Mouse (Mus musculus) urinary bladder, postnatal 25 days (tissue): ENCODE results near the gene B4galt4.
A peak's percentile ranks its signal among the peaks of the same experiment; 100 is the strongest.
"Not testable (repeated sequence)": the region's sequence is repeated elsewhere in the genome, so short reads cannot be mapped to it uniquely, and the experiment has no call there.

ENCODE experiments used
- DNase-seq: peaks from one replicate; pipeline ENCODE4 v3.0.0; 2022; ENCODE audit warnings: low spot score

The B4galt4 gene

DNA sequence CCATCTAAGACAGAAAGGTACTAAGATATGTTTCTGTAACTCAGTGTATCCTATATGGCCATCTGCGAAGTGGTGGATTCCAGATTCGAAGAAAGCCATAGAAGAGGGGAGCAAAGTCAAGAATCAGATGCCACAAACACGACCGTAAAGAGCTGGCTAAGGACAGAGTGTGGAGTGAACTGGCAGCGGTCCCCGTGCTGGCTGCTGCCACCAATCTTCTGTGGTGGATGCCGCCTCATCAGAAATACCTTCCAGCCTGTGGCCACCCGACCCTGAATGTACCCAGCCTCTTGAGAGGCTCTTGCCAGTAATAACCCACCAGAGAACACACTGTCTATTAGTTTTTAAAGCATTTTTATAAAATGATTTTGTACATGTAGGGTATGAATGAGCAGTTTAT lies 26.3 kb downstream of the B4galt4 start:
- no peak for DNase-seq

DNA sequence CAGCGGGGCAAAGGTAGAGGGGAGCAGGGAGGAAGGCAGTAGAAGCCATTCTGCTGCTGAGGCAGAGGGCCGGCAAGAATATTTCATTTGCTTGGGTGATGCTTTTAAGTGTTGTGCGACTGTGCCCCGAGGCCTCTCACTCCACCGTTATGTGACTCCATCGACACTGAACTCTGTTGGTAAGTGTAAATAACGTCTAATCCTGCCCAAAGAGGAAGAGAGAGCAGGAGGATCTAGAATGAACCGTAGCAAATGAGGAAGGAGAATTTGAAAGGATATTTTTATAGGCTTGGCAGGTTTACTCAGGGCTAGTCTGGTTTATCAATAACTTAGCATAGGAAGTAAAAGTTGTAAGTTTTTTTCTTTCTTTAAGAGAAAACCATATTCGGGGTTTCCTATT lies 27.5 kb downstream of the B4galt4 start:
- DNase-seq, result no peak

DNA sequence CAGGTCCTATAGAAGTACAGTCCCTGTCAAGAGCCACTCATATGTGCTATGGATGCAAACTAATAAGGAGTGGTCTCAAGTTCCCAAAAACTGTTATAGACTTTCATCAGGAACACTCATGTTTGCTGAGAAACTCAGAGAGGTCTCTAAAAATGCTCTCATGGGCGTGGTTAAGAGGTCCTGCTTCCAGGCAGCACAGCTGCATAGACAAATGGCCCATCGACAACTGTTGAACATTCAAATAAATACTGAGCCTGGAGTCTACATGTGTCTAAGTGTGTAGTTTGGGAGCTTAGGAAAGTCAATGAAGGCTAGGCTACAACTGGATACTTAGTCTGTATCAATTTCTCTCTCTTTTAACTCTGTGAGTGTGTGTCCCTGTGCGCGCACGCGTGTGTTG lies 29.1 kb downstream of the B4galt4 start:
- no peak for DNase-seq

DNA sequence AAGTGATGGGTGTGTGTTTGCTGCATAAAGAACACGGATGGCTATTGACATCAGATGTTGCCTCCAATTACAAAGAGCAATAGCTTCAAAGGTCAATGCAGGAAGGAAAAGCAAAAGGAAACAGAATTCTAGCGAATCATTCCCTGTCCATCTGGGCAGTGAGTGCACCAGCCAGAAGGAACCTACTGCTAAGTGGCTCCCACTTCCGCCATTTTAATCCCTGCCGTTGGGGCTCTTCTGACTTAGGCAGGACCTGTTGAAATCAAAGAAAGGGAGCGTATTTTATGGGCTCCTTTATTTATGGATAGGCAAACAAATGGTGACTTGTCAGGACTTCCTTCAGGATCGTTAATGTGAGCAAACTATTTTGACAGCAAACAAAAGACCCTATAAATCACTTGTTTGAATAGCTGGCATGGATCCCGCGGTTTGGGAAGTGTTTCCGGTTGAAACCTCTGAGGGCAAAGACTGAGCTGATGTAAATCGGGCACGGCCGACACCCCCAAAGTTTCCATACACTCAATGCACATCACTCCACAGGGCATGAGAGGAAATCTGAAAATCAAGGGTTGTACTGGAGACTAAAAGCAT lies 30.9 kb downstream of the B4galt4 start:
- DNase-seq, result peak; percentile 35

DNA sequence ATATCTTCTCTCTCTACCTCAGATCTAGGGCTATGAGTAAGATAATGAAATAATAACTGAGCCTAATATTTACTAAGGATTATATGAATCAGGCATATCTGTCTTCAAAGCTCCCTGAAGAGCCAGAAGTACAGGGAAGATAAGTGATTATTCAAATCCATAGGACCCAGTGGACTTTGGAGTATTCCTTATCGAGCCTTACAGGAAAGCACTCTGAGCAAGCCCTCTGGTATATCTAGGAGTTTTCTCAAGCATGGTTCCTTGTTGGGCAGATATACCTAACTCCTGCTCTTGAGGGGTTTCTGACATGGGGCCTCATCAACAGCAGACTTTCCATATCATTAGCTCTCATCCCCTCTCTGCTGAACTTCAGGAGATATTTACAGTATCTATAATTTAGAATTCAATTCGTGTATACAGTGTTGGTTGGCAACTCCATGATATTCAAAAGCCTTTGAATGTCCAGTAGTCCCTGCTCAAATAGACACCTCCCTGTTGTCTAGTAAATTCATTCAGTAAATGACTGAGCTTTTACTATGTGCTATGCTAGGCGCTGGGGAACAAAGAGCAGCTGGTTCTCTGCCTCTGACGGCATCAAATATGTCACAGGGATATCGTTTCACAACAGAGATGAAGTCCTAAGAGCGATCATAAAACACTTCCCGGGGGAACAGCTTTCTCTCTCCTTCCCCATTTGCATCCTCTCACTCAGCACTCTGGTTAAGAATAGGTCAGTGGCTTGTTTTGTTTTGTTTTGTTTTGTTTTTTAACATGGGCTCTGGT lies 33.1 kb downstream of the B4galt4 start:
- no peak for DNase-seq

DNA sequence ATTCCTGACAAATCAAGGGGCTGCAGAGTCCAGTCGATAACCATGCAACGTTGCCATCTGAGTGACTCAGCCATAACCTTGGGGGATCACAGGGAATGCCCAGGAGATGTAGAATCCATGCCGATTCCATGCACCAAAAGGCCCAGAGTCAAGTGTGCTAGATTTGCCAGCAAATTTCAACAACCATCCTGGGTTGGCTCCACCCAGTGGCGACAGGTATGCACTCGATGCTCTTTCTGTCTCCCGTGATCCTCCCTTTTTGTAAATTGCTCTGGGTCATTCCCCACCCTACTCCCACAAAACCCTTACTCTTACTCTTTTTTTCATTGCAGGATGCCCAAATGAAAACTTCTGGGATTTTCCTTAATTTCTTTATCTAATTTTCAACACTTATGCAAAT lies 34.3 kb downstream of the B4galt4 start:
- DNase-seq, result no peak

DNA sequence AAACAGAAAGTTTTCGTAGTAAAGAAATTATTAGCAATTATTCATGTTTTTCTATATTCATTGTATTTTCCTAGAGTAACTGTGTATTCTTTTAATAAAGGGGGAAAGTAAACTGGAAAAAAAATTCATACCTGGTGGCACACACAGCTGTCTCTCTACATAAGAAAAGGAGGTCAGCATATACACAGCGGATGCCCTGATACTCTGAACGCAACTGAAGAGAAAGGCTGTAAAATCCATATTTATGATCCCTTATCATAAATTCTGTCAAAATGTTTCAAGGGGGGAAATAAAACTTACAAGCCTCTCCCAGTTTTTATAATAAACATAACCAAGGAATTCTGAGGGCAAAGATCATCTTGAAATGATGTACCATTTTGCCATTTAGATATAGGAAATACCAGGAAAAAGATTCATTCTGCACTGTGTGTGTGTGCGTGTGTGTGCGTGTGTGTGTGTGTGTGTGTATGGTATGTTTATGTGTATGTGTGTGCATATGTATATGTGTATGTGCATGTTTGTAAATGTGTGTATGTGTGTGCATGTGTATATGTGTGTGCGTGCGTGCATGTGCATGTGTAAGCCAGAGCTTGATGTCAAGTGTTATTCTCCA lies 39.0 kb downstream of the B4galt4 start:
- no peak for DNase-seq

DNA sequence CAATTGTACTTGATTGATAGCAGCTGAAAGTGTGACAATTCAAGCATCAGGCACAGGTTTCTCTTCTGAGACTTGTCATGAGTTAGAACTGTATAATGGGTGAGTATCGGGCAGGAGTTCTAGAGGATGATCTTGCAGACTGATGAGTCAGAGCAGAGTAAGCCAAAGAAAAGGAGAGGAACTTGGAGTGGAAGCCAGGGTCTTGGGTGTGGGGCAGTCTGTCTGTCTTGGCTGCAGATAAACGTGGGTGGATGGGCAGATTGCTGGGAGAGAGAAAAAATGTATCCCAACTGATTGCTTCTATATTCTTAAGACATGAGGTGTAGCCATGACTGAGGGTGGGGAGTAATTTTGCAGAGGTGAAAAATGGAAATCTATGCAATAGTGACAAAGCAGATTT lies 39.9 kb downstream of the B4galt4 start:
- DNase-seq, result no peak

DNA sequence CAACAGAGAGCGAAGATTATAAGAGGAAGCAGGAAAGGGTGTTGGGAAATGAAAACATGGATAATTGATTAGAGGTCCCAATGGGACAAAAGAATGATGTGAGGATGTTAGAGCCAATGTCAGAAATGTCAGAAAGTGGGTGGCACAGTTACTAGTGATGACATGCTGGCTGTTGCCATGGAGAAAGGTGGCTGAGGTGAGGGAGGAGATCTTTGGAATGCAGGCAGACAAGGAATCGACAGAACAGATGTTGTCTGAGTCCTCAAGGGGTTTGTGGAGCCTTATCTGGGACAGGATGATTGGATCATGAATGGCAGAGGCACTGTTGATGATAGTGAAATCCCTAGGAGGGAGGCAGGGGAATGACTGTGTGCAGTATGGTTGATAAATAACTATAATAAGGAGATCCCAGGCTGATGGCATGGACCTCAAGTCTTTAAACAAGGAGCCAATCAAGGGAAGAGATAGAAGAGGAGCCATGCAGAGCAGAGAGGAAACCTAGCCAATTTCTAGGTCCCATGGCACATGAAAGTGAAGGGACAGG lies 40.5 kb downstream of the B4galt4 start:
- no peak for DNase-seq

DNA sequence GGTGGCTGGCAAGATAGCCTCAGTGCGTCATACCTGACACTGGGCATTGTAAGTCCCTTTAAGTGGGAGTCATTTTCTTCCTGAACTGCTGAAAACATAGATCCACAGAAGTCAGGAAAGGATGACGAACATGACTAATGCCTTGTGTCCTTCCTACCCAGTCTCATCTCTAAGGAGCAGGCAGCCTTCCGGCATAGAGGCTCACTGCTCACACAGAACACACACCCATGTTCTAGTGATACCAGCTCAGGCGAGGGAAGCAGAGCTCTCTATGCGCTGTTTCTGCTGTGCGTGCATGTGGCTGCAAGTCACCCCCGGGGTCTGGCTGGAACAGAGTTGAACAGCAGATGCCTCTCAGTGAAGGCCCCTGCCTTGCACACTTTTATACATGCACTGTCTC lies 43.2 kb downstream of the B4galt4 start:
- DNase-seq, result no peak

DNA sequence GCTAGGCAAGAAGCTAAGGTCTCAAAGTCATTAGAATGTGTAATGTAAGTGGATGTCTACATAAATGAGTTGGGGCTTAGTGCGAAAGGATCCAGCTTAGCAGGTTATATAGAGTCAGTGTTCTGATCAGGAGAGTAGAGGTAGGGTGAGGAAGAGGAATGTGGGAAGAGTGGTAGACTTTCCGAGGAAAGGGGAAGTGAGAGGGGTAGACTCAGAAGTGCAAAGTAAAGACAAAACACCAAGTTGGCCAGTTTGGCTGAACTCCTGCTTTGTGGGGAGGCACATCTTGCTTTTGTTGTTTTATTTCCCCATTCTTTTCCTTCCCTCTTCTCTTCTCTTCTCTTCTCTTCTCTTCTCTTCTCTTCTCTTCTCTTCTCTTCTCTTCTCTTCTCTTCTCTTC lies 47.0 kb downstream of the B4galt4 start:
- no peak for DNase-seq

DNA sequence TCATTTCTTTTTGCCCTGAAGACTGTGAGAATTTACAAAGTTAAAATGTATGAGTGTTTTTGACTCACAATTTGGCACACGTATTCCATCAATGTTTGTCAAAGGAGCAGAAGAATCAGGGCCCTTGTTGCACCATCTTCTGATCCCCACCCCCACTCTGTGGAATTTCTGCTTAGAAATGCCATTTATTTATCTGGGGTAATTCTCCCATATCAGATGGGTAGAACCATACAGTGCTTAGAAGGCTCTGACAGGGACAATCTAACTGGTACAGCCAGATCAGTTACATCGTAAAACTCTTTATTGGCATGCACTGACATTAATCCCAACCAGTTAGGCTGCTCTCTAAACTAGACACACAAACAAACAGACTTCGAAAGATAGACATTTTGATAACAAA lies 47.9 kb downstream of the B4galt4 start:
- no peak for DNase-seq

DNA sequence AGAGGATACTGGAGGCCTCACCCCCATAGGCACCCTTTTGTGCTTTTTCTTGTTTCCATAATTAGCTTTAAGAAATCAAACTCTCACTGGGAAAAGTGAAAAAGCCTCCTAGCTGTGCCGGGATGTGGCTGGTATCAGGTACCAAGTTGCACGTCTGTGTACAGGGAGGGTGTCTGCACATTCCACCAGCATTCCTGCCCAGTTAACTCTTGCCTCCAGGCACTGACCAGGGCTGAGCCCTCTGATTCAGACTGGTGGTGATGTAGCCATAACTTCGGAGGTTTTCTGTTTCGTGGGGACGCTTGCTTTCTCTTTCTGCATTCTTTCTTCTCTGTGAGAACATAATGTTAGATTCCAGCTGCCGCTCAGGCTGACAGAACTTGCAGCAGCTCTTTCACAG lies 51.1 kb downstream of the B4galt4 start:
- DNase-seq, result no peak

DNA sequence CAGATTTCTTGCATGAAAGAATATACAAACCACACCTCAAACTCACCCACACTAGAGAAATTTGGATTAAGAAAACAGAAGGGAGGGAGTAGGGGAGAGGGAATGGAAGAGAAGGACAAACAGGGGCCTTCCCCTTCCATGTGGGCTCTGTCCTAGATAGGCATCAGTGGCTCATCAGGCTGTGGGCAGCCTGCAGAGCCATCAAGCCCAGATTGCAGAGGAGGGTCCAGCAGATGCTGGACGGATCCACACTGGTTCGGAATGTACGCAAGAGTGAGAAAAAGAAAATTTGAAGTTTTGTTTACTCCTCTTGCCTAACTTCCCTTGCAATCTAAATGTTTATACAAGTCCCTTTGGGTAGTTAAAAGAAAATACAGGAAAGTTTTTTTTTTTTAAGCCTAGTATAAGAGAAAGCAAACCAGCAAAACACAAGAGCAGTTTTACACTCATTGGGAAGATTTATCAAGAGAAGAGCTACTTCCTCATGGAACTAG lies 56.9 kb downstream of the B4galt4 start:
- DNase-seq, result no peak

DNA sequence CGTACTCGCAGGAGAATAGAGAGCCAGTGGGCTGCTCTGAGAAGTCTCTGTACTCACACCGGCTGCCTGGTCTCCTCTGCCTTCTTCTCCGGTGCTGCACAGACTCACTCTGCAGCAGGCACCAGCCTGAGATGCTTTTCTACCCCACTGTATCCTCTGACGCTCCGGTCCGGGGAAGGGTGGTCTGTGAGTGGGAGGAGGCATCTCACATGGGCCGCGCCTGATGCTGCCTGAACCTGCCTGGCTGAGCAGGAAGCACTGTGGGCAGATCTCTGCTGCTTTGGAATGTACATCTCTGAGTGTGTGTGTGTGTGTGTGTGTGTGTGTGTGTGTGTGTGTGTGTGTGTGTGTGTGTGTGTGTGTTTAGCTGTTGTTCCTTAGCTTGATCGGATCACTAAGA lies 58.0 kb downstream of the B4galt4 start, which contains the start of gene Upk1b:
Gene Upk1b, minus strand, starts transcription at position 238 of the 400 bp plus-strand sequence.
- DNase-seq, result peak; percentile 57

DNA sequence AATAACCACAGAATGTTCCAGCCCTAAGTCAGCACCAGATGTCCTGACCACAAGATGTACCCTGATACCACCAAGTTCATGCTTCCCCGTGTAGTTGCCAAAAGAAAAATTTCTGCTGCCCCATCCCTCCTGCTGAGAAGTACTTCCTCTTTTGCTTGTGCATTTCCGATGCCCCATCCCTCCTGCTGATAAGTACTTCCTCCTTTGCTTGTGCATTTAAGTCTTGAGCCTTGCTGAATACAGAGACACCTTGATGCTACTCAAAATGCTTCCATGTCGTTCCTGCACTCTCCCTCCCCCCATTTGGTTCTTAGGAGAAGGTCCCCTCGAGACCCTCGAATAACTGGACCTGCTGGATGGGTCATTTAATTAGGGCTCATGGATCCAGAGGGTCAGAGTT lies 65.7 kb downstream of the B4galt4 start:
- not testable (repeated sequence) for DNase-seq

DNA sequence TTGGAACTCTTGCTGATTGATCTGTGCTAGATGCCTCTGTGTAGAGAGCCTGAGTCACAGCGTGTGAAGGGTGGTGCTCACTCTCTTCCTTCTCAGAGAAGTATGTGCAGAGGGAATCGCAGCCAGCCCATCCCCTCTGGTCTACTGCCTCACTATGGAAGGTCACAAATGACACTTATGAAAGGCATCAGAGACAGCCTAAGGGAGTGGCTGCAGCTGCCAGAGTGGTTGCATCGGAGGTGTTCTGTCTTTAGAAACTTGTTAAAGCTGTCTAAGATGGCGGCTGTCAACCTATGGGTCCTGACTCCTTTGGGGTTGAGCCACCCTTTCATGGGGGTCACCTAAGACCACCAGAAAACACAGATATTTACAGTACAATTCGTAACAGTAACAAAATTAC lies 68.1 kb downstream of the B4galt4 start:
- DNase-seq, result no peak

DNA sequence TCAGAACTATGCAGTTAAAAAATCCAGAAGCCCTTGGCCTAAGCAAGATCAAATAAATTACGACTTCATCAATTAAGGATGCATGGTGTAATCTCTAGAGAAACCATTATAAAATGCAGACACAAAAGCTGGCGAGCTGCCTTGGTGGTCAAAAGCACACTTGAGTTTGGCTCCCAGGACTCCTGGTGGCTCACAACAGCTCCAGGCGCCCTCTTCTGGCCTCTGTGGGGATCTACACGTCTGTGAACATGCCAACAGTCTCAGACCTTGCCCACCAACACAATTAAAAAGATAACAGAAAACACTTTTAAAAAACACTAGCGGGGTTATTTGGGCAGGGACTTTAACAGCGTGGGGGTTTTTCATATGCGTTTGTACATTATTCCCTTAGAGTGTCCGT lies 70.5 kb downstream of the B4galt4 start:
- peak; percentile 75 for DNase-seq
